Mouse (Mus musculus) heart, adult 10 weeks (tissue): Measurements from ENCODE around the gene Daam2. TPM values are rescaled to one million over a fixed set of nuclear protein-coding genes. Genes with fewer than 3 reads are reported as not detected.

Source experiments
- polyA plus RNA-seq: library from polyadenylated mRNA; stranded (reverse); fragments of 350-450 nt; fragmentation: Illumina TruSeq; extraction: RNeasy Lipid Tissue Mini Kit (QIAGEN cat#74804); gene quantifications from one replicate; pipeline ENCODE4 v1.2.3, GENCODE M21; 2014; ENCODE audit warnings: low read depth, low replicate concordance

Daam2 gene
- 6.9 TPM for polyA plus RNA-seq

GRCm38 (mm10) chr17:49563830-49564470, at the start of gene Daam2:
Gene Daam2, minus strand, starts transcription at chr17:49564343.

GRCm38 (mm10) chr17:49428239-49428688, 135.9 kb downstream of the Daam2 start, which contains the start of gene Mocs1:
Gene Mocs1, plus strand, starts transcription at chr17:49428362.

Other genes starting within 250 kb of the Daam2 start
- gene Mocs1, start 136.0 kb downstream of the Daam2 start, polyA plus RNA-seq, result 11.4 TPM
- 2.7 TPM for gene Kif6, start 50.8 kb upstream of the Daam2 start, polyA plus RNA-seq